Mouse (Mus musculus) naive thymus-derived CD4-positive, alpha-beta T cell, adult 5 months (primary cell): ENCODE measurements around the gene Aftph. TPM values are rescaled to one million over a fixed set of nuclear protein-coding genes. Genes with fewer than 3 reads are reported as not detected.

ENCODE experiments used
- polyA plus RNA-seq: library from polyadenylated mRNA; unstranded; fragments of 100-300 nt; shearing (Covaris generic); gene quantifications from one replicate; pipeline ENCODE4 v1.2.1, GENCODE M21; 2017

Gene Aftph
- 63.0 TPM for polyA plus RNA-seq

GRCm38 (mm10) chr11:20741201-20742100 lies at the start of gene Aftph:
Gene Aftph (minus strand): TSS chr11:20741589.

Other genes with a start within 250 kb of the Aftph start
- 27.7 TPM for gene Sertad2, start 198.3 kb downstream of the Aftph start, polyA plus RNA-seq
- gene Lgalsl, start 89.5 kb upstream of the Aftph start, polyA plus RNA-seq, result 0.37 TPM